Mouse (Mus musculus) stomach, embryonic 16.5 days (tissue): ENCODE measurements around the gene 4930469K13Rik. TPM values are rescaled to one million over a fixed set of nuclear protein-coding genes. Genes with fewer than 3 reads are reported as not detected.

Experiments used
- ATAC-seq: fragments of 200-750 bp; cut with Nextera tagmentation; 2 replicates; pipeline ENCODE4 v1.8.0; 2017; ENCODE audit warnings: moderate number of reproducible peaks, moderate TSS enrichment; ENCODE audit not compliant: insufficient read depth, low FRiP score
- H3K27ac ChIP-seq: fragments of 300-500 bp; sonication (generic); 2 replicates; pipeline ENCODE4 v1.5.1; 2014; ENCODE audit warnings: low read length
- H3K27me3 ChIP-seq: fragments of 300-500 bp; sonication (generic); 2 replicates; pipeline ENCODE4 v1.6.1; 2014; ENCODE audit warnings: low read length, control low read depth, mixed read lengths; ENCODE audit not compliant: control insufficient read depth, insufficient read depth
- H3K36me3 ChIP-seq: fragments of 300-500 bp; sonication (generic); 2 replicates; pipeline ENCODE4 v1.6.1; 2014; ENCODE audit warnings: low read length; ENCODE audit not compliant: control insufficient read depth, insufficient read depth
- H3K4me1 ChIP-seq: fragments of 300-500 bp; sonication (generic); 2 replicates; pipeline ENCODE4 v1.6.1; 2014; ENCODE audit warnings: low read length, control low read depth, mixed read lengths; ENCODE audit not compliant: control insufficient read depth, insufficient read depth
- H3K4me2 ChIP-seq: fragments of 300-500 bp; sonication (generic); 2 replicates; pipeline ENCODE4 v1.6.1; 2014; ENCODE audit warnings: low read depth, low read length, mixed read lengths
- H3K4me3 ChIP-seq: fragments of 300-500 bp; sonication (generic); replicated peaks from 2 replicates; pipeline ENCODE4 v1.5.1; 2014; ENCODE audit warnings: mild to moderate bottlenecking, low read length
- H3K9ac ChIP-seq: fragments of 300-500 bp; sonication (generic); 2 replicates; pipeline ENCODE4 v1.6.1; 2014; ENCODE audit warnings: low read length
- H3K9me3 ChIP-seq: fragments of 300-500 bp; sonication (generic); replicated peaks from 2 replicates; pipeline ENCODE4 v1.6.1; 2016; ENCODE audit warnings: low read length, control low read depth; ENCODE audit not compliant: control insufficient read depth
- WGBS: fragments of 180-500 bp; shearing (Covaris S2); extraction: QIAGEN DNeasy Blood & Tissue Kit; methylation state at CpG from one replicate; pipeline ENCODE4 v1.1.7; 2014; 5-methylcytosine and 5-hydroxymethylcytosine counted together
- polyA plus RNA-seq: library from polyadenylated mRNA; unstranded; fragments of >200 nt; fragmentation: Nextera tagmentation; extraction: Ambion mirVana; gene quantifications from 2 replicates; pipeline ENCODE4 v1.2.1, GENCODE M21; 2015

4930469K13Rik gene
- polyA plus RNA-seq, 1 experiment from 2014 or later: not detected

DNA sequence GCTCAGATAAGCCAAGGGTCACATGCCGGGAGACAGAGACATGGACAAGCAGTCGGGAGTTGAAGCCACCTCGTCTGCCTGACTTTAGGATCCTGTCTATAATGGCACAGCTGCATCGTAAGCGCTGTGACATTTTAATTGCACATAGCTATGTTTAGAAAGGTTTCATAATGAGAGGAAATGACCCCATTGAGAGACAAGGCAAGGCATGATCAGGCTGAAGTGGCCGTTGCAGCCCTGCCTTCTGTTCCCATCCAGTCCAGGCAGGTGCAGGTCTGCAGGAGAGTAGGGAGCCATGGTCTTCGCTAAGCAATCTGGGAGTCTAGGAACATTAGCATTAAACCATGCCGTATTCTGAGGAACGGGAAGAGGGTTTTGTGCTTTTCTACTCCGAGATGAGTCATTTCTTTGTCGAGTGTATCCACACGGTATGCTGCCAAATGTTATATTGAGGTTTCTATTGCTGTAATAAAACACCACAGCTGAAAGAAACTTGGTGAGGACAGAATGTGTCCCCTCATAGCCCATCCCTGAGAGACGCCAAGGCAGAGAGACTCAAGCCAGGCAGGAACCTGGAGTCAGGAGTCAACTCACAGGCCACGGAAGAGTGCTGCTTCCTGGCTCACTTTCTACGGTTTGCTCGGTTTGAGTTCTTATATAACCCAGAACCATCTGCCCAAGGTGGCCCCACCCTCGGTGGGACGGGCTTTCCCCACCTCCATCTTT lies 165.8 kb downstream of the 4930469K13Rik start:
- Histone ChIP-seq H3K9ac (no peak overlapping the region), H3K36me3 (no peaks in the 10 kb centered on the region), H3K27me3 (no peaks in the 10 kb centered on the region), H3K4me3 (no peak overlapping the region), H3K9me3 (no peaks in the 10 kb centered on the region), H3K4me1 (peaks cover 9% of the 10 kb centered on the region; the same call in 1 of the 2 replicates), H3K4me2 (peak overlapping the region; percentile 23; the same call in 1 of the 2 replicates), H3K27ac (no peak overlapping the region)
- WGBS: 46% methylated on average over 18 of the region's 18 CpGs
- no peak for ATAC-seq

DNA sequence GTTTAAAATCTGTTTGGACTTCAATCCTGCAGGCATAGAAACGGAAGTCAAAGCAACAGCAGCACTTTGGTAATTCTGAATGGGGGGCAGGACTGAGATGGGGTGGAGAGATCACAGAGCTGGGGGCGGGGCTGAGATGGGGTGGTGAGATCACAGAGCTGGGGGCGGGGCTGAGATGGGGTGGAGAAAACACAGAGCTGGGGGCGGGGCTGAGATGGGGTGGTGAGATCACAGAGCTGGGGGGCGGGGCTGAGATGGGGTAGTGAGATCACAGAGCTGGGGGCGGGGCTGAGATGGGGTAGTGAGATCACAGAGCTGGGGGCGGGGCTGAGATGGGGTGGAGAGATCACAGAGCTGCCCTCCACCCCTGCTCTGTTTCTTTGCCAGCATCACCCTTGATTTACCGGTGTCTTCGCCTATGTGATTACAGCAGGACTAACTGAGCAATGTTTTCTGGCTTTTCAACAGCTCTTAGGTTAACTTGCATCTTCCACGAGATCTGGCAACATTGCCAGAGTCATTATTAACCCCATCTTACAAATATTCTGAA lies 166.4 kb downstream of the 4930469K13Rik start:
- H3K4me3 ChIP-seq: no peak overlapping the region
- 8% methylated on average over 10 of the region's 10 CpGs for WGBS
- ATAC-seq: no peak

DNA sequence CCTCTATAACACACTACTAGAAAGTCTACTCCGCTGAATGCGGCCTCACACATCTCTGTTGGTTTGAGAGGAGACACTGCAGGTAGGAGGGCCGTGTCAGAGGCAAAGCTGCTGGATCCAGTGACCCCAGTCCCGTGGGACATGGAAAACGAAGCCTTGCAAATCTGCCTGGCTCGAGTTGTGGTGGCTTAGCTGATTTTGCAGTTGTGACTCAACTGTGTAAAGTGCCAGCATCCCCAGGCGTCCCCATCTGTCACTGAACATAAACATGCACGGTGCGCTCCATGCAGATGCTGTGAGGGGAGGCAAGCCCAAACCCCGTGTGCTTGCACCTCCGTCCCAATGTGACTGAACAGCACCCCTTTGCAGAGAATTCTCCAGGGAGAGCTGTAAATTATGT lies 168.9 kb downstream of the 4930469K13Rik start:
- 64% methylated on average over 11 of the region's 11 CpGs for WGBS
- no peak overlapping the region for H3K4me3 ChIP-seq

More for the DNA sequence above, 166.4 kb downstream of the 4930469K13Rik start:
- H3K36me3 ChIP-seq: no peaks in the 10 kb centered on the region
- no peak overlapping the region for H3K9ac ChIP-seq
- H3K27me3 ChIP-seq: no peaks in the 10 kb centered on the region
- peaks cover 9% of the 10 kb centered on the region; the same call in 1 of the 2 replicates for H3K4me1 ChIP-seq
- peak overlapping the region; percentile 23; the same call in 1 of the 2 replicates for H3K4me2 ChIP-seq
- no peaks in the 10 kb centered on the region for H3K9me3 ChIP-seq
- H3K27ac ChIP-seq: no peak overlapping the region

DNA sequence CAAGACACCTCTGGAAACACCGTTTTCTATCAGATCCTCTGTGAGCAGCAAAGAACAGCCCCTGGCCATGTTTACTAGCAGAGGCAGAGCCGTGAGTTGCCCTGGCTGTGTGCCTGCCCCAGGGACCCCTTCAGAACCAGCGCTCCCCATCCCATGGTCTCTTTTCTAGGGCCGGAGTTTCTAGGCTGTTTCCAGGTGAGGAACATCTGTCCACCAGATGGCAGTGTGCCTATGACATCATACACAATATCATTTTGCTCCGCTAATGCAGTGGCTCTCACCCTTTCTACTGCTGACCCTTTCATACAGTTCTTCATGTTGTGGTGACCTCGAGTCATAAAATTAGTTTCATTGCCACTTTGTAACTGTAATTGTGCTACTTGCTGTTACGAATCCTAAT lies 169.7 kb downstream of the 4930469K13Rik start:
- peaks cover 9% of the 10 kb centered on the region; the same call in 1 of the 2 replicates for H3K4me1 ChIP-seq
- H3K36me3 ChIP-seq: no peaks in the 10 kb centered on the region
- H3K4me3 ChIP-seq: no peak overlapping the region
- no peaks in the 10 kb centered on the region for H3K9me3 ChIP-seq
- no peaks in the 10 kb centered on the region for H3K27me3 ChIP-seq
- no peak overlapping the region for H3K9ac ChIP-seq
- H3K27ac ChIP-seq: no peak overlapping the region
- ATAC-seq: peak; percentile 23; the same call in 1 of the 2 replicates
- WGBS: 27% methylated on average over 7 of the region's 7 CpGs
- H3K4me2 ChIP-seq: no peak overlapping the region

More for the DNA sequence above, 168.9 kb downstream of the 4930469K13Rik start:
- no peak for ATAC-seq
- Histone ChIP-seq H3K27ac (no peak overlapping the region), H3K9ac (no peak overlapping the region), H3K4me1 (peaks cover 9% of the 10 kb centered on the region; the same call in 1 of the 2 replicates), H3K36me3 (no peaks in the 10 kb centered on the region), H3K4me2 (no peak overlapping the region), H3K9me3 (no peaks in the 10 kb centered on the region), H3K27me3 (no peaks in the 10 kb centered on the region)

DNA sequence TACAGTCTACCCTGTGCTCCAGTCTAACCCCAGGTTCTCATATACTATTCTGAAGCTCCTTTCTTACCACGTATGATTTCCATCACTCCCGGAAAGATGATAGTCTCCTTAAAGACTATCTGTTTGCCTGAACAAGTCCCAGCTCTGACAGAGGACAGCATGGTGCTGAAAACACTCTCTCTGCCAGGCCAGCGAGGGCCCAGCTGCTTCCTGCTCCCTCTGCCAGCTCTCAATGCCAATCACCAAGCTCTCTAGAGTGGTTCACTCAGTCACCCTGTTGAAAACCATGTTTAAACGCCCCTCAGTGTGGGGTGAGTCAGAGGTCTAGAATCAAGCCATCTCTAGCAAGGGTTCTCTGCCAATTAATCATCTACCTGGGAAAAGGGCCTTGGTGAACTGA lies 170.5 kb downstream of the 4930469K13Rik start:
- Histone ChIP-seq H3K27ac (no peak overlapping the region), H3K9me3 (no peaks in the 10 kb centered on the region), H3K9ac (no peak overlapping the region), H3K27me3 (no peaks in the 10 kb centered on the region), H3K4me2 (no peak overlapping the region), H3K4me3 (no peak overlapping the region), H3K36me3 (no peaks in the 10 kb centered on the region), H3K4me1 (peaks cover 9% of the 10 kb centered on the region; the same call in 1 of the 2 replicates)
- ATAC-seq: no peak
- 71% methylated on average over 4 of the region's 4 CpGs for WGBS

DNA sequence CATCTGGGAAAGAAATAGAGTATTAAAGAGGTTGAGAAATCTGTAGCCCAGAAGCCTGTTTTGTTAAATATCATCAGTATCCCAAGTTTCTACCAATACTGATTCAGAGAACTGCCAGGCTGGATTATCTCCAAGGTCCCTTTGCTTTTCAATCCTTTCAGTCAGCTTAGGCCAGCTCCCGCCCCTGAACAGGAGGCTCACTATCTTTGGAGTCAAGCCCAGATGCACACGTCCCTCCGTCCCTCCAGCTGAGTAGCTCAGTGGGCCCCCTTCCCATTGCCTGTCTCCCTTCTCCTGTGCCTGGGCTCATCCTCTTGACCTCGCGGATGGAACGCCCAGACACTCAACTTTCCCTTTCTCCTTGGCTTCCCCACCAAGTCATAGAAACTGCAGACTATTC lies 171.0 kb downstream of the 4930469K13Rik start:
- 38% methylated on average over 6 of the region's 6 CpGs for WGBS
- ATAC-seq: no peak
- H3K9me3 ChIP-seq: no peaks in the 10 kb centered on the region

DNA sequence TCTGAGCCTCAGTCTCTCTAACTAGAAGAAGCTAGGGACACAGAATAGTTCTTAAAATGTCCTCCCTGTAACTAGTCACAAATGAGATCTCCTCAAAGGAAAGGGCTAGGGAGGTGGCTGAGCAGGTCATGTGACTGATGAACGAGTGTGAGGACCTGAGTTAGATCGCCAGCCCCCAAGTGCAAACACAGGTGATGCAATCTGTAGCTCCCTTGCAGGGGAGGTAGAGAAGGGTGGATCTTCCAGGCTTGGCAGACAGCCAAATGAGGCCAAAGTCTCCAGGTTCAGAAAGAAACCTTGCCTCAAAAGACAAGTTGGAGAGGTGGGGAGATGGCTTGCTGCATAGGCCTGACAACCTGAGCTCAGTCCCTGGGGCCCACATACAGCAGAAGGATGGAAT lies 171.8 kb downstream of the 4930469K13Rik start:
- Histone ChIP-seq H3K9me3 (no peaks in the 10 kb centered on the region), H3K36me3 (no peaks in the 10 kb centered on the region), H3K4me2 (no peak overlapping the region), H3K9ac (no peak overlapping the region), H3K4me1 (peaks cover 3% of the 10 kb centered on the region; the same call in 1 of the 2 replicates), H3K4me3 (no peak overlapping the region), H3K27ac (no peak overlapping the region), H3K27me3 (no peaks in the 10 kb centered on the region)
- ATAC-seq: peak; percentile 58; the same call in 1 of the 2 replicates
- WGBS: 32% methylated on average over 2 of the region's 2 CpGs

More for the DNA sequence above, 171.0 kb downstream of the 4930469K13Rik start:
- Histone ChIP-seq H3K4me3 (no peak overlapping the region), H3K4me2 (no peak overlapping the region), H3K36me3 (no peaks in the 10 kb centered on the region), H3K9ac (no peak overlapping the region), H3K27me3 (no peaks in the 10 kb centered on the region), H3K4me1 (peaks cover 5% of the 10 kb centered on the region; the same call in 1 of the 2 replicates), H3K27ac (no peak overlapping the region)

DNA sequence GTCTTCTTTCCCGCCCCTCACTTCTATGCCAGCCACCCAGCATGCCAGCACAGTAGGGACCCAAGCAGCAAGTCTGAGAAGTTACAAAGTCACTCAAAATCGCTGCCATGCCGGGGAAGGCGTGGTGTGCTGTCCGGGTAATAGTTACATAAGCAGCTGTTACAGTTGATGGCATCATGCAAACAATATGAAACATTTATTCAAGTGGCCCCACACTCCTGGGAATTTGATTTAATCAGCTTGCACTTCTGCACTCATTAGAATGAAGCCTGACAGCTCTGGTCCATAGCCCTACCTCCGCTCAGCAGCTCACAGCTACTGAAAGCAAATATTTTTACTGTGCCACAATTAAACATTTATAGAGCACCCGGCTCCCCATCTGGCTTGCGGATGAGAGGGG lies 172.6 kb downstream of the 4930469K13Rik start:
- ATAC-seq: no peak
- WGBS: 61% methylated on average over 8 of the region's 8 CpGs
- Histone ChIP-seq H3K4me3 (no peak overlapping the region), H3K4me1 (no peaks in the 10 kb centered on the region; the same call in 1 of the 2 replicates), H3K9me3 (no peaks in the 10 kb centered on the region), H3K27ac (no peak overlapping the region), H3K9ac (no peak overlapping the region), H3K4me2 (no peak overlapping the region), H3K36me3 (no peaks in the 10 kb centered on the region), H3K27me3 (no peaks in the 10 kb centered on the region)
